Mouse (Mus musculus) testis, adult 2 months (tissue): ENCODE data around the gene Rph3al. TPM values are rescaled to one million over a fixed set of nuclear protein-coding genes. Genes with fewer than 3 reads are reported as not detected.

Source experiments
- H3K27ac ChIP-seq: fragments of 200-500 bp; 2 replicates; pipeline ENCODE4 v1.5.1; 2012; ENCODE audit warnings: low read depth, low read length; ENCODE audit not compliant: control insufficient read depth, insufficient read depth
- H3K27me3 ChIP-seq: fragments of 200-500 bp; 2 replicates; pipeline ENCODE4 v1.6.1; 2012; ENCODE audit warnings: mild to moderate bottlenecking, low read length, moderate library complexity; ENCODE audit not compliant: control insufficient read depth, insufficient read depth
- H3K36me3 ChIP-seq: fragments of 200-500 bp; 2 replicates; pipeline ENCODE4 v1.6.1; 2012; ENCODE audit warnings: mild to moderate bottlenecking, low read length; ENCODE audit not compliant: control insufficient read depth, insufficient read depth
- H3K4me1 ChIP-seq: fragments of 200-500 bp; 2 replicates; pipeline ENCODE4 v1.6.1; 2012; ENCODE audit warnings: low read length; ENCODE audit not compliant: control insufficient read depth, insufficient read depth
- H3K4me3 ChIP-seq: fragments of 200-500 bp; 2 replicates; pipeline ENCODE4 v1.5.1; 2012; ENCODE audit warnings: low read depth, mild to moderate bottlenecking, low read length, moderate library complexity, mixed read lengths; ENCODE audit not compliant: control insufficient read depth
- CTCF ChIP-seq: fragments of 200-500 bp; IDR thresholded peaks from 2 replicates; pipeline ENCODE4 v1.5.1; 2012; ENCODE audit warnings: low read depth, mild to moderate bottlenecking, inconsistent platforms, low read length, moderate library complexity; ENCODE audit not compliant: control insufficient read depth, insufficient read depth, insufficient replicate concordance
- POLR2A ChIP-seq: fragments of 200-500 bp; IDR thresholded peaks from 2 replicates; pipeline ENCODE4 v1.6.1; 2012; ENCODE audit warnings: low read depth, mild to moderate bottlenecking, inconsistent platforms, low read length, moderate library complexity; ENCODE audit not compliant: control insufficient read depth
- polyA plus RNA-seq: library from polyadenylated mRNA; depleted of rRNA; stranded (reverse); fragments of >200 nt; gene quantifications from 2 replicates; pipeline ENCODE4 v1.2.3, GENCODE M21; 2012

Gene Rph3al
- polyA plus RNA-seq, 1 experiment = 0.91 TPM

GRCm38 (mm10) chr11:75858975-75859374, 79.3 kb downstream of the Rph3al start:
- no peaks in the 10 kb centered on the region for H3K36me3 ChIP-seq
- peaks cover 5% of the 10 kb centered on the region; the same call in 1 of the 2 replicates for H3K4me1 ChIP-seq
- TF ChIP-seq CTCF = no peak
- no peak for TF ChIP-seq POLR2A
- H3K4me3 ChIP-seq = no peak overlapping the region
- H3K27ac ChIP-seq = no peak overlapping the region
- H3K27me3 ChIP-seq = no peaks in the 10 kb centered on the region

- H3K4me3 ChIP-seq = no peak overlapping the region
- no peaks in the 10 kb centered on the region for H3K36me3 ChIP-seq
- TF ChIP-seq POLR2A (no peak), CTCF (no peak)
- H3K4me1 ChIP-seq = peaks cover 5% of the 10 kb centered on the region; the same call in 1 of the 2 replicates
- no peaks in the 10 kb centered on the region for H3K27me3 ChIP-seq
- no peak overlapping the region for H3K27ac ChIP-seq
Observed at GRCm38 (mm10) chr11:75857781-75858180, 80.4 kb downstream of the Rph3al start.

GRCm38 (mm10) chr11:75854327-75854726, 83.9 kb downstream of the Rph3al start:
- no peaks in the 10 kb centered on the region for H3K36me3 ChIP-seq
- H3K27ac ChIP-seq = no peak overlapping the region
- H3K4me1 ChIP-seq = no peaks in the 10 kb centered on the region
- H3K27me3 ChIP-seq = no peaks in the 10 kb centered on the region
- H3K4me3 ChIP-seq = no peak overlapping the region
- no peak for TF ChIP-seq CTCF
- TF ChIP-seq POLR2A = no peak

- Histone ChIP-seq H3K4me3 (no peak overlapping the region), H3K27me3 (no peaks in the 10 kb centered on the region), H3K4me1 (no peaks in the 10 kb centered on the region), H3K27ac (no peak overlapping the region), H3K36me3 (no peaks in the 10 kb centered on the region)
- TF ChIP-seq CTCF (no peak), POLR2A (no peak)
Observed at GRCm38 (mm10) chr11:75853067-75853636, 85.1 kb downstream of the Rph3al start.

GRCm38 (mm10) chr11:75852485-75852884, 85.7 kb downstream of the Rph3al start:
- Histone ChIP-seq H3K4me3 (no peak overlapping the region), H3K27me3 (no peaks in the 10 kb centered on the region), H3K4me1 (no peaks in the 10 kb centered on the region), H3K36me3 (no peaks in the 10 kb centered on the region), H3K27ac (no peak overlapping the region)
- TF ChIP-seq CTCF (no peak), POLR2A (no peak)

- Histone ChIP-seq H3K4me1 (no peaks in the 10 kb centered on the region), H3K36me3 (no peaks in the 10 kb centered on the region), H3K4me3 (no peak overlapping the region), H3K27me3 (no peaks in the 10 kb centered on the region), H3K27ac (no peak overlapping the region)
- TF ChIP-seq CTCF (no peak), POLR2A (no peak)
Observed at GRCm38 (mm10) chr11:75849552-75849951, 88.7 kb downstream of the Rph3al start.

GRCm38 (mm10) chr11:75846589-75846988, 91.6 kb downstream of the Rph3al start:
- no peaks in the 10 kb centered on the region for H3K27me3 ChIP-seq
- H3K4me1 ChIP-seq = peaks cover 3% of the 10 kb centered on the region
- TF ChIP-seq POLR2A (no peak), CTCF (no peak)
- no peaks in the 10 kb centered on the region for H3K36me3 ChIP-seq
- no peak overlapping the region for H3K27ac ChIP-seq
- H3K4me3 ChIP-seq = no peak overlapping the region
